Mouse (Mus musculus): ENCODE data around the gene Tfap2e. TPM values are rescaled to one million over a fixed set of nuclear protein-coding genes. Genes with fewer than 3 reads are reported as not detected.

Tfap2e gene
- polyA plus RNA-seq, 1 experiment from 2014 or later: not detected

DNA sequence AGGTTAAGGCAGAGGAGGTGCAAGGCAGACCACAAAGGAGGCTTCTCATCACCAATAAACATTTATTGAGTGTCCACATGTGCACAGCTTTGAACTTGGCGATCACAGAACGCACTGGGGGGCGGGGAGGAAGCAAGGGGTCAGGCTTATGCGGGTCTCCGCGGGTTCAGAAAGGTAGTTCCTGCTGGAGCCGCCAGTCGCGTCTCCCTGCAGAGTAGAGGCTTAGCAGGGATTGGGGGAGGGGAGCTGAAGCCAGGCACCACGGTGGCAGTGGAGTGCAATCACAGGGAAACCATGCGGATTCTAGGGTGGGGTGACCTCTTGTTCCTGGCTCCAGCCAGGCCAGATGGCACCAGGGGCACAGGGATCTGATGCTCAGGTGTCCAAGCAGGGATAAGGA is 7.7 kb upstream of the Tfap2e start:
- ChIA-PET CTCF (interaction anchor here (1.7 to 1.9 kb wide), 2 partner anchors 144 to 189 kb away, joined by 5 to 9 read pairs; no protein-coding TSS in a partner anchor), POLR2A (no interaction called here)
- in situ Hi-C loops (cut with MboI; ENCODE audit: low pct_unique_long_range_greater_than_20kb): loop anchor here (5.0 kb wide), 1 partner anchor 136 kb away; the partner anchor contains the start of gene 5730409E04Rik
- no peak for TF ChIP-seq CTCF (IDR thresholded peaks at IDR 0.05)
- no peak for ATAC-seq
- H3K27me3 ChIP-seq: no peaks in the 10 kb centered on the region
- no peak for DNase-seq (ENCODE audit: low read depth, low spot score)

DNA sequence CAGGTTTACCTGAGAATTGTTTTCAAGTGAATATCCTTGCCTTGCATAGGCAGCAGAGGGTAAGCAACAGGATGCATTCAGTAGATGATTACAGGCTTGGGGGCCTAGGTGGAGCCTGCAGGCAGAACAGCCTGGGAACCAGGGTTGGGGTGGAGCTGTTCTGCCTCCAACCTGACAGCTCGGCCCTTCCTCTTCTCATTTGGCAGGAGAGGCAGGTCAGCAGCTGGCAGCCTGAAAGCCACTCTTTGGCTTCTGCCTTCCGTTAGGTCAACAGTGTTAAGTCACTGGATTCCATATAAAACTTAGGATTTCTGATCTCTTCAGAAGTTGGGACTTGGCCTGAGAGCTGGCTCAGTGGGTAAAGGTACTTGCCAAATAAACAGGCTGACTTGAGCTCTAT is 6.9 kb upstream of the Tfap2e start:
- CTCF ChIA-PET: interaction anchor here (1.9 kb wide), 1 partner anchor 143 kb away, joined by 9 read pairs; no protein-coding TSS in a partner anchor
- POLR2A ChIA-PET: no interaction called here
- no peak for TF ChIP-seq CTCF (IDR thresholded peaks at IDR 0.05)
- ATAC-seq: no peak
- in situ Hi-C loops (cut with MboI; ENCODE audit: low pct_unique_long_range_greater_than_20kb): loop anchor here (5.0 kb wide), 1 partner anchor 136 kb away; the partner anchor contains the start of gene 5730409E04Rik
- no peak for DNase-seq (ENCODE audit: low read depth, low spot score)
- no peaks in the 10 kb centered on the region for H3K27me3 ChIP-seq

DNA sequence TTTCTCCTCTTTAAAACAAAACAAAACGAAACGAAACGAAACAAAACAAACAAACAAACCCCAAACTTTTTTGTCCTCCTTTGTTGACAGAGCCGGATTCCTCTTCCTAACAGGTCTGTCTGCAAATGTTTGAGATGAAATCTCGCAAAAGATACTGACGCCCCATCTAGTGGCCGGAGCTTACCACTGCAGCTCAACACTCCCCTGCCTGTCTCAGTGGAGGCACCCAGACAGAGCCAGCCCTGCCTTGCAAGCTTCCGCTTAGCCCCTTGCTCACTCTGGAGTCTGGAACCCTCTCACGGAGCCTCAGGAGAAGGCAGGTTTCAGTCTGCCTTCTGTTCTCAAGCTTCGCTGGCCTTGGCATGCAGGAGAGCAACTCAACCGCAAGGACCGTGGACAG is 5.4 kb upstream of the Tfap2e start:
- POLR2A ChIA-PET: interaction anchor here (1.6 kb wide), 1 partner anchor 141 kb away, joined by 5 read pairs; no protein-coding TSS in a partner anchor
- in situ Hi-C loops (cut with MboI; ENCODE audit: low pct_unique_long_range_greater_than_20kb): loop anchor here (5.0 kb wide), 1 partner anchor 134 kb away; the partner anchor contains the start of gene 5730409E04Rik
- ATAC-seq: peak; percentile 35
- CTCF ChIA-PET: interaction anchor here (0.7 to 2.0 kb wide), 12 partner anchors 12 to 187 kb away, joined by 3 to 31 read pairs (median 3); no protein-coding TSS in a partner anchor
- no peak for DNase-seq (ENCODE audit: low read depth, low spot score)
- peaks cover 2% of the 10 kb centered on the region for H3K27me3 ChIP-seq
- no peak for TF ChIP-seq CTCF (IDR thresholded peaks at IDR 0.05)

DNA sequence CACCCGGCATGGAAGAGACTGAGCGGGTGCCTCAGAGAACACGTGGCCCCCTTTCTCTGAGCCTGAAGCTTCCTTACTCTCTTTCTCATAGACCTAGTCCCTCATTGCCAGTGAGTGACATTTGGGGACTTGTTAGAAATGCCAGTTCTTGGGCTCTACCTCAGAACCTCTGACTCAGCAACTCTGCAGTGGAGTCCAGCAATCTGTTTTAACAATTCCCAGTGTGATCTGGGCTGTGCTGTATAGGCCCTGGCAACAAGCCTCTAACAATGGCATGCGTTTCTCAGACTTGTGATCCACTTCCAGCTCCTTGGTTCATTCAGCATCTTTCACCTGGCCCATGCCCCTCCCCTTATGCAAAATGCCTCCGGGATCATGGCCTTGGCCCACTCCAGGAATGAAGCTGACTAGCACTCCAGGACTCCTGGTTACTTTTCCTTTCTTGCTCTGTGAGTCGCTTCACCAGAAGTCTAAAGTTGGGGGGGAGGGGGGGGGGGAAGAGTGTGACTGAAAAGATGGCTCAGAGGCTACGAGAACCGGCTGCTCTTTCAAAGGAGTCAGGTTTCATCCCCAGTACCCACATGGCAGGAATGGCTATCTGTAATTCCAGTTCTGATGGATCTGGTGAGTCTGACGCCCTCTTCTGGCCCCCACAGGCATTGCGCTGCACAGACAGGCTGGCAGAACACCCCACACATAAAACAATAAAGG is 4.1 kb upstream of the Tfap2e start:
- TF ChIP-seq CTCF (IDR thresholded peaks at IDR 0.05): no peak
- DNase-seq (ENCODE audit: low read depth, low spot score) (no peak), ATAC-seq (no peak)
- CTCF ChIA-PET: interaction anchor here (0.8 to 2.0 kb wide), 8 partner anchors 10 to 186 kb away, joined by 3 to 31 read pairs (median 3); no protein-coding TSS in a partner anchor
- in situ Hi-C loops (cut with MboI; ENCODE audit: low pct_unique_long_range_greater_than_20kb): loop anchor here (5.0 kb wide), 1 partner anchor 133 kb away; the partner anchor contains the start of gene 5730409E04Rik
- H3K27me3 ChIP-seq: peaks cover 12% of the 10 kb centered on the region
- POLR2A ChIA-PET: interaction anchor here (0.6 to 1.6 kb wide), 2 partner anchors 140 to 183 kb away, joined by 5 to 6 read pairs; partner anchors contain the start of gene Clspn

DNA sequence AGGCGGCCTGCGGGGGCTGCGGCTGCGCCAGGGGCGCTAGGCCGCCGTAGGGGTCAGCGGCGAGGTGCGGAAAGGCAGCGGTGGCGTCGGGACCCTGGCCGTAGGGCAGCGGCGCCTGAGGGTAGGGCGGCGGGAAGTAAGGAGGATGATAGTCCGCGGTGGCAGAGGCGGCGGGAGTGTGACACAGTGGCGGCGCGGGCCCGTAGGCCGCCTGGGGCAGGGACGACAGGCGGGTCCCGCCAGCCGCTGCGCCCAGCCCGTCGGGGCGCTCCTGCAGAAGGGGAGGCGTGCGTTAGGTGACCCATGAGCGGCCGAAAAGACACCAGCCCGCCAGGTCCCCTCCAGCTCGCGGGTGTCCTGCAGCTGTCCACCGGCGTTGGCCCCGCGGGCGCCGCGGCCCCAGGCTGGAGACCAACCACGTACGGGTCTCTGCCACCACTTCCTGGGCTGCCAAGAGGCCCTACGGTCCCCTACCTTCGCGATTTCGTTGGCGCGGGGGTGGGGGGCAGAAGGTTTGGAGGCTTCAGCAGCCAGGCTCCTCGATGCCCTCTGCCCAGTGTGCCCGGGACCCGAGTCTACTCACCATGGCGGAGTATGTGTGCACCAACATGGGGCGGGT is 549 bp downstream of the Tfap2e start:
- POLR2A ChIA-PET: no interaction called here
- DNase-seq (ENCODE audit: low read depth, low spot score): no peak
- CTCF ChIA-PET: no interaction called here
- peaks cover 25% of the 10 kb centered on the region for H3K27me3 ChIP-seq
- ATAC-seq: no peak
- no peak for TF ChIP-seq CTCF (IDR thresholded peaks at IDR 0.05)
- in situ Hi-C loops (cut with MboI; ENCODE audit: low pct_unique_long_range_greater_than_20kb): no loop called here

DNA sequence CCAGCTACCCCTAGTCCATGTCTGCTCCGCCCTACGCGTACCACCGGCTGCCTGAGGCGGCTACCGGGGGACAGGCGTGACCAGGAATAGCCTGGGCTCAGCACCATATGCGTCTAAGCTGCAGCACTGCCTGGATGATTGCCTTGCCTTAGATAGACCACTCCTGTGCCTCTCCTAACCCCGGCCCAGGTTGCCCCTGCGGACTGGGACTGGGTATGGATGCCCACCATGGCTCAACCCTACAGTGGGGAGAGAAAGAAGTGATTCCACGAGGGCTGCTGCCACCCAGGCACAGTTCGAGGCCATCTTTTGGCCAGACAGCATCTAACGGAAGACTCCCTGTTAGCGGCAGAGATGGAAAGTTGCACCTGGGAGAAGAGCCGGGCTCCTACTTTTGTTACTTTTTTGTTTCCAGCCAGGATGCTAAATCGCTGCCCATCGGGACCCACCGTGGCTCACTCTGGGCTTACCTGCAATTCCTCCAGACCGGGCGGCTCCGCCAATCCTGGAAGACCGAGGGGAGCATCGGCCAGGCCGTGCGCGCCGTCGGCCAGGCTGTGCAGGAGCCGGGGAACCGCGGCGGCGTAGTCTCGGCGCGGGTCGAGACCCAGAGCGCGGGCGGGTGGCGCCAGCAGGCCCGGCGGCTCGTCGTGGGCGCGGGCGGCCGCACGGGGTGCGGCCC is 1.2 kb downstream of the Tfap2e start:
- ATAC-seq (no peak), DNase-seq (ENCODE audit: low read depth, low spot score) (no peak)
- no peak for TF ChIP-seq CTCF (IDR thresholded peaks at IDR 0.05)
- POLR2A ChIA-PET: no interaction called here
- H3K27me3 ChIP-seq: peaks cover 26% of the 10 kb centered on the region
- in situ Hi-C loops (cut with MboI; ENCODE audit: low pct_unique_long_range_greater_than_20kb): no loop called here
- CTCF ChIA-PET: no interaction called here

DNA sequence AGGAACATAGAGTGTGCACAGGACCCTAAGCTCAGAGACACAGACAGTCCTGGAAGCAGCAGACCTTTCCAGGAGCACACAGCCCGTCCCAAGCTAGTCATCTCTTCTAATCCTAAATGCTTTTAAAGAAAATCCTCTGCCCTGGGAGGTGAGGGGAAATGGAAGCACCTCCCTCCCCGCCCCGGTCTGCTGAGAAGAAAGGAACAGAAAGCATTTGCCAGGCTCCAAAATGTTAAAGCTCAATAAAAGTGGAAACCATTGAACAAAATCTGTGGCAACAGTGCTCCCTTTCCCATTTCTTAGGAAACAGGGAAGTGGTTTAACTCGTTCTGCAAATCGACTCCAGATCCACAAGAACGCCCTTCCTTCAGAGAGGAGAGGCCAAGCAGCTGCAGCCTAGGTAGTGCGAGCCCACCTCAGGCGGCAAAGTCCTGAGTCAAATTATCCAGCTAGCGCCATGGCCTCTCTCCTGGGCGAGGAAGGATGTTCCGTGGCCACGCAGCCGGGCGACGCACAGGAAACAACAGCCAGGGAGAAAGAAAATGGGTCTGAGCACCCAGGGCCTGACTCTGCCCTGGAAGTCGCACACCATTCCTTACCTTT is 1.9 kb downstream of the Tfap2e start:
- no peak for ATAC-seq
- in situ Hi-C loops (cut with MboI; ENCODE audit: low pct_unique_long_range_greater_than_20kb): no loop called here
- DNase-seq (ENCODE audit: low read depth, low spot score): no peak
- peaks cover 26% of the 10 kb centered on the region for H3K27me3 ChIP-seq
- POLR2A ChIA-PET: interaction anchor here (0.9 kb wide), 1 partner anchor 110 kb away, joined by 3 read pairs; no protein-coding TSS in a partner anchor
- CTCF ChIA-PET: interaction anchor here (0.9 kb wide), 1 partner anchor 104 kb away, joined by 3 read pairs; no protein-coding TSS in a partner anchor
- no peak for TF ChIP-seq CTCF (IDR thresholded peaks at IDR 0.05)

DNA sequence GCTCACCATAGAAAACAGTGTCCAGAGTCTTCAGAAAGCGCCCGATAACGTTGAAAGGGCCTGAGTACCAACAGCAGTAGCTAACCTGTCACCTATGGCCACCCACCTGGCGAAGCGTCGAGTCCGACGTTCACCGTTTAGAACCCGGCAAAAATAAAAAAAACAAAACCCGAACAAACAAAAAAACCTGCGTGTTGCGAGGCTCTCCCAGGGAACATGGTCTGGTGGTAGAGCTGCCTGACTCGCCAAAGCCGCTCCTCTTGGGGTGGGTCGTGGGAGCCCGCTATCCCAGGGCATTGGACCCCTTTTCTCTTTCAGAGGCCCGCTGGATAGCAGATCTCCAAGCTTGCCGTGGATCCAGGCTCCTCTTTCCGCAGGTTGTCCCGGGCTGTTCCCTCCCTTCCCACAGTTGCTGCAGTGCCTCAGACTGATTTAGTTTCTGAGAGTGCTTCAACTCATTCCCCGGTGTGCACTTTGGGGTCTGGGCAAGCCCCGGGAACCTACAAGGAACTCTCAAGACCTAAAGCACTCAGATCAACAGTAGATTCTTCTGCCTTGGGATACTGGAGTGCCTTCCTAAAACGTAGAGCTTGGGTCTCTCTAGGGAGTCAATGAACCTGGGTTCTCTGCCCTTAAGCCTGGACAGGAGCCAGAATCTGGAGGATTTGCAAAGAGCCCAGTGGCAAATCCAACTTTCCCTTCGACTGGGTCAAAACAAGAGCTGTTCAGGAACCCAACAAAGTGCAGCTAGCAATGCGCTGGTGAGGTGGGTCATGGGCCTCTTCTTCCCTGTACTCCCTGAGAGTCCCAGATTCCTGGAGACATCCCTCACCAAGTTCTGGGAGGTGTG is 3.3 kb downstream of the Tfap2e start:
- no peak for DNase-seq (ENCODE audit: low read depth, low spot score)
- TF ChIP-seq CTCF (IDR thresholded peaks at IDR 0.05): no peak
- in situ Hi-C loops (cut with MboI; ENCODE audit: low pct_unique_long_range_greater_than_20kb): no loop called here
- peaks cover 26% of the 10 kb centered on the region for H3K27me3 ChIP-seq
- ChIA-PET POLR2A (interaction anchor here (0.9 kb wide), 1 partner anchor 109 kb away, joined by 3 read pairs; no protein-coding TSS in a partner anchor), CTCF (interaction anchor here (0.9 kb wide), 1 partner anchor 103 kb away, joined by 3 read pairs; no protein-coding TSS in a partner anchor)
- ATAC-seq: no peak

DNA sequence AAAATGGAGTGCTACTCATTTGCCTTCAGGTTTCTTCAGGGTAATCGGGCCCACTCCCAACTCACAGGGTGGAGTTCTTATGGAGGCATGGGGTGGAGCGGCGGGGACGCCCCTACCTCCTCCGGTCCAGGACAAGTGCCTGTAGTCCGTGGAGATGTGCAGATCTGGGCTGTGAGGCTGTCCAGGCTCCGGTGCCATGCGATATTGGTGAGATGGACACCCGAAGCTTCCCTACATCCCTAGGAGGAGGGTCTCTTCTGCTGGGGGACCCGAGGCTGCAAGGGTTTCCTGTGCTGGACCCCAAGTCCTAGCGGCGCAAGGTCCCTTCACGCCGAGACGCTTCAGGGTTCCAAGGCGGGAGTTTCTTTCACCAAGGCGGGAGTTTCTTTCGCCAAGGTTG is 3.9 kb downstream of the Tfap2e start:
- POLR2A ChIA-PET: no interaction called here
- in situ Hi-C loops (cut with MboI; ENCODE audit: low pct_unique_long_range_greater_than_20kb): no loop called here
- peaks cover 26% of the 10 kb centered on the region for H3K27me3 ChIP-seq
- CTCF ChIA-PET: no interaction called here
- no peak for ATAC-seq
- no peak for DNase-seq (ENCODE audit: low read depth, low spot score)
- no peak for TF ChIP-seq CTCF (IDR thresholded peaks at IDR 0.05)
